Mouse (Mus musculus) brain, embryonic 14.5 days (tissue): ENCODE results near the gene Pdzd2.

ENCODE experiments used
- CTCF ChIP-seq: fragments of 200-500 bp; IDR thresholded peaks from 2 replicates; pipeline ENCODE4 v1.5.1; 2012; ENCODE audit warnings: inconsistent platforms, mild to moderate bottlenecking, moderate library complexity, borderline replicate concordance; ENCODE audit not compliant: insufficient read depth, insufficient read length; ENCODE audit errors: extremely low read depth
- POLR2A ChIP-seq: fragments of 200-500 bp; IDR thresholded peaks from 2 replicates; pipeline ENCODE4 v1.6.1; 2012; ENCODE audit warnings: mild to moderate bottlenecking, inconsistent platforms, borderline replicate concordance; ENCODE audit not compliant: poor library complexity, insufficient read depth, insufficient read length, severe bottlenecking; ENCODE audit errors: extremely low read depth

- TF ChIP-seq CTCF (peak; percentile 39; the same call in 1 of the 2 replicates), POLR2A (peak; percentile 43; the same call in 1 of the 2 replicates)
Observed at GRCm38 (mm10) chr15:12739277-12740247, at the start of gene Pdzd2.
